Mouse (Mus musculus) liver, embryonic 13.5 days (tissue): ENCODE results near the gene Zbtb20. TPM values are rescaled to one million over a fixed set of nuclear protein-coding genes. Genes with fewer than 3 reads are reported as not detected.

Source experiments
- ATAC-seq: fragments of 200-750 bp; cut with Nextera tagmentation; 2 replicates; pipeline ENCODE4 v1.8.0; 2017; ENCODE audit warnings: low read depth, mild to moderate bottlenecking, moderate number of reproducible peaks, moderate library complexity
- DNase-seq: peaks from one replicate; pipeline ENCODE4 v3.0.0; 2022
- H3K27ac ChIP-seq: fragments of 300-500 bp; sonication (generic); 2 replicates; pipeline ENCODE4 v1.5.1; 2015; ENCODE audit warnings: moderate library complexity, mild to moderate bottlenecking, inconsistent platforms
- H3K27me3 ChIP-seq: fragments of 300-500 bp; sonication (generic); 2 replicates; pipeline ENCODE4 v1.6.1; 2015; ENCODE audit warnings: mild to moderate bottlenecking, inconsistent platforms
- H3K36me3 ChIP-seq: fragments of 300-500 bp; sonication (generic); 2 replicates; pipeline ENCODE4 v1.6.1; 2015; ENCODE audit warnings: mild to moderate bottlenecking, inconsistent platforms
- H3K4me1 ChIP-seq: fragments of 300-500 bp; sonication (generic); replicated peaks from 2 replicates; pipeline ENCODE4 v1.6.1; 2015; ENCODE audit warnings: inconsistent platforms
- H3K4me2 ChIP-seq: fragments of 300-500 bp; sonication (generic); 2 replicates; pipeline ENCODE4 v1.6.1; 2015; ENCODE audit warnings: inconsistent platforms, mild to moderate bottlenecking, moderate library complexity
- H3K4me3 ChIP-seq: fragments of 300-500 bp; sonication (generic); replicated peaks from 2 replicates; pipeline ENCODE4 v1.5.1; 2015; ENCODE audit warnings: mild to moderate bottlenecking, inconsistent platforms
- H3K9ac ChIP-seq: fragments of 300-500 bp; sonication (generic); 2 replicates; pipeline ENCODE4 v1.6.1; 2015; ENCODE audit warnings: mild to moderate bottlenecking, inconsistent platforms
- H3K9me3 ChIP-seq: fragments of 300-500 bp; sonication (generic); replicated peaks from 2 replicates; pipeline ENCODE4 v1.6.1; 2016; ENCODE audit warnings: inconsistent platforms
- WGBS: fragments of 180-500 bp; shearing (Covaris S2); methylation state at CpG from one replicate; pipeline ENCODE4 v1.1.7; 2015; ENCODE audit not compliant: insufficient replicate concordance; 5-methylcytosine and 5-hydroxymethylcytosine counted together
- polyA plus RNA-seq: library from polyadenylated mRNA; unstranded; fragments of >200 nt; fragmentation: Nextera tagmentation; extraction: Ambion mirVana; gene quantifications from 2 replicates; pipeline ENCODE4 v1.2.1, GENCODE M21; 2015

Gene Zbtb20
- polyA plus RNA-seq, 1 experiment from 2014 or later: 2.5 TPM

- H3K9me3 ChIP-seq: no peaks in the 10 kb centered on the region
- no peak overlapping the region for H3K4me3 ChIP-seq
Observed at GRCm38 (mm10) chr16:43217336-43218006, 341.8 kb downstream of the Zbtb20 start.

GRCm38 (mm10) chr16:43219367-43219766 is 343.7 kb downstream of the Zbtb20 start:
- Histone ChIP-seq H3K4me2 (no peak overlapping the region), H3K36me3 (no peaks in the 10 kb centered on the region), H3K9ac (no peak overlapping the region), H3K4me3 (no peak overlapping the region), H3K27ac (no peak overlapping the region), H3K27me3 (no peaks in the 10 kb centered on the region), H3K9me3 (no peaks in the 10 kb centered on the region), H3K4me1 (no peaks in the 10 kb centered on the region)
- WGBS: 55% methylated on average over 1 of the region's 1 CpGs
- ATAC-seq (no peak), DNase-seq (no peak)

More at GRCm38 (mm10) chr16:43217336-43218006, 341.8 kb downstream of the Zbtb20 start:
- Histone ChIP-seq H3K4me2 (no peak overlapping the region), H3K4me1 (no peaks in the 10 kb centered on the region), H3K9ac (no peak overlapping the region), H3K36me3 (no peaks in the 10 kb centered on the region), H3K27me3 (no peaks in the 10 kb centered on the region), H3K27ac (no peak overlapping the region)
- ATAC-seq (no peak), DNase-seq (no peak)
- 41% methylated on average over 4 of the region's 4 CpGs for WGBS

GRCm38 (mm10) chr16:43221313-43221712 is 345.6 kb downstream of the Zbtb20 start:
- Histone ChIP-seq H3K4me1 (no peaks in the 10 kb centered on the region), H3K9ac (no peak overlapping the region), H3K27me3 (no peaks in the 10 kb centered on the region), H3K4me3 (no peak overlapping the region), H3K36me3 (no peaks in the 10 kb centered on the region), H3K9me3 (no peaks in the 10 kb centered on the region), H3K4me2 (no peak overlapping the region), H3K27ac (no peak overlapping the region)
- ATAC-seq (no peak), DNase-seq (no peak)
- WGBS: 59% methylated on average over 4 of the region's 4 CpGs

- Histone ChIP-seq H3K27me3 (no peaks in the 10 kb centered on the region), H3K36me3 (no peaks in the 10 kb centered on the region), H3K4me2 (no peak overlapping the region), H3K9me3 (no peaks in the 10 kb centered on the region), H3K4me1 (no peaks in the 10 kb centered on the region), H3K27ac (no peak overlapping the region), H3K4me3 (no peak overlapping the region), H3K9ac (no peak overlapping the region)
- ATAC-seq: no peak
- 58% methylated on average over 4 of the region's 4 CpGs for WGBS
- no peak for DNase-seq
Observed at GRCm38 (mm10) chr16:43230253-43230652, 354.6 kb downstream of the Zbtb20 start.

GRCm38 (mm10) chr16:43234249-43234648 is 358.6 kb downstream of the Zbtb20 start:
- no peak for ATAC-seq
- no peak for DNase-seq
- Histone ChIP-seq H3K4me3 (no peak overlapping the region), H3K4me1 (no peaks in the 10 kb centered on the region), H3K9me3 (no peaks in the 10 kb centered on the region), H3K9ac (no peak overlapping the region), H3K36me3 (no peaks in the 10 kb centered on the region), H3K27ac (no peak overlapping the region), H3K27me3 (no peaks in the 10 kb centered on the region), H3K4me2 (no peak overlapping the region)

- no peaks in the 10 kb centered on the region for H3K4me1 ChIP-seq
- no peak overlapping the region for H3K9ac ChIP-seq
- DNase-seq (no peak), ATAC-seq (0 out of 2 replicates have a peak, but pooled peaks have one; percentile 50)
- no peak overlapping the region for H3K4me2 ChIP-seq
- no peaks in the 10 kb centered on the region for H3K27me3 ChIP-seq
- H3K27ac ChIP-seq: no peak overlapping the region
- no peak overlapping the region for H3K4me3 ChIP-seq
- no peaks in the 10 kb centered on the region for H3K9me3 ChIP-seq
- H3K36me3 ChIP-seq: no peaks in the 10 kb centered on the region
- 69% methylated on average over 7 of the region's 7 CpGs for WGBS
Observed at GRCm38 (mm10) chr16:43235317-43235716, 359.6 kb downstream of the Zbtb20 start.

GRCm38 (mm10) chr16:43235721-43236159 is 360.1 kb downstream of the Zbtb20 start:
- Histone ChIP-seq H3K27me3 (no peaks in the 10 kb centered on the region), H3K27ac (no peak overlapping the region), H3K9me3 (no peaks in the 10 kb centered on the region), H3K9ac (no peak overlapping the region), H3K36me3 (no peaks in the 10 kb centered on the region), H3K4me2 (no peak overlapping the region), H3K4me1 (no peaks in the 10 kb centered on the region), H3K4me3 (no peak overlapping the region)
- ATAC-seq: no peak
- DNase-seq: no peak
- WGBS: 73% methylated on average over 8 of the region's 8 CpGs

- no peak for ATAC-seq
- 45% methylated on average over 2 of the region's 2 CpGs for WGBS
- no peak for DNase-seq
Observed at GRCm38 (mm10) chr16:43237551-43237950, 361.9 kb downstream of the Zbtb20 start.

GRCm38 (mm10) chr16:43247026-43247425 is 371.3 kb downstream of the Zbtb20 start:
- Histone ChIP-seq H3K9me3 (no peaks in the 10 kb centered on the region), H3K4me2 (no peak overlapping the region), H3K9ac (no peak overlapping the region), H3K27me3 (no peaks in the 10 kb centered on the region), H3K4me3 (no peak overlapping the region), H3K27ac (no peak overlapping the region), H3K4me1 (no peaks in the 10 kb centered on the region), H3K36me3 (no peaks in the 10 kb centered on the region)
- no peak for ATAC-seq
- DNase-seq: no peak
- whole genome bisulfite sequencing: 66% methylated on average over 5 of the region's 5 CpGs

More at GRCm38 (mm10) chr16:43237551-43237950, 361.9 kb downstream of the Zbtb20 start:
- Histone ChIP-seq H3K4me2 (no peak overlapping the region), H3K27me3 (no peaks in the 10 kb centered on the region), H3K27ac (no peak overlapping the region), H3K4me3 (no peak overlapping the region), H3K9me3 (no peaks in the 10 kb centered on the region), H3K36me3 (no peaks in the 10 kb centered on the region), H3K9ac (no peak overlapping the region), H3K4me1 (no peaks in the 10 kb centered on the region)

- ATAC-seq: no peak
- 27% methylated on average over 2 of the region's 2 CpGs for WGBS
Observed at GRCm38 (mm10) chr16:43253077-43253476, 377.4 kb downstream of the Zbtb20 start.

GRCm38 (mm10) chr16:43253746-43254145 is 378.1 kb downstream of the Zbtb20 start:
- WGBS: 72% methylated on average over 4 of the region's 4 CpGs
- Histone ChIP-seq H3K9me3 (no peaks in the 10 kb centered on the region), H3K4me2 (no peak overlapping the region), H3K27ac (no peak overlapping the region), H3K36me3 (no peaks in the 10 kb centered on the region), H3K27me3 (no peaks in the 10 kb centered on the region), H3K4me1 (no peaks in the 10 kb centered on the region), H3K4me3 (no peak overlapping the region), H3K9ac (no peak overlapping the region)
- ATAC-seq (no peak), DNase-seq (no peak)

More at GRCm38 (mm10) chr16:43253077-43253476, 377.4 kb downstream of the Zbtb20 start:
- Histone ChIP-seq H3K27me3 (no peaks in the 10 kb centered on the region), H3K27ac (no peak overlapping the region), H3K9ac (no peak overlapping the region), H3K36me3 (no peaks in the 10 kb centered on the region), H3K9me3 (no peaks in the 10 kb centered on the region), H3K4me2 (no peak overlapping the region), H3K4me3 (no peak overlapping the region), H3K4me1 (no peaks in the 10 kb centered on the region)
- no peak for DNase-seq

GRCm38 (mm10) chr16:43256191-43256899 is 380.7 kb downstream of the Zbtb20 start:
- H3K27ac ChIP-seq: no peak overlapping the region
- H3K4me1 ChIP-seq: no peaks in the 10 kb centered on the region
- H3K4me2 ChIP-seq: no peak overlapping the region
- ATAC-seq (no peak), DNase-seq (no peak)
- 63% methylated on average over 3 of the region's 3 CpGs for WGBS
- no peaks in the 10 kb centered on the region for H3K36me3 ChIP-seq
- H3K4me3 ChIP-seq: no peak overlapping the region
- H3K9ac ChIP-seq: no peak overlapping the region
- H3K9me3 ChIP-seq: no peaks in the 10 kb centered on the region
- H3K27me3 ChIP-seq: no peaks in the 10 kb centered on the region
